Mouse (Mus musculus) left cerebral cortex, adult 2 months (tissue): Measurements from ENCODE around the gene Adamts7. TPM values are rescaled to one million over a fixed set of nuclear protein-coding genes. Genes with fewer than 3 reads are reported as not detected.

ENCODE experiments used
- DNase-seq, 2 experiments: peaks; one replicate each; pipeline ENCODE4 v3.0.0; 2021 to 2022; ENCODE audit warnings: low spot score in 2 of 2, mixed read lengths in 1 of 2; ENCODE audit errors: extremely low spot score in 1 of 2
- H3K27ac ChIP-seq: fragments of 200-600 bp; 2 replicates; pipeline ENCODE4 v1.8.1; 2022
- H3K4me3 ChIP-seq: fragments of 200-600 bp; 2 replicates; pipeline ENCODE4 v1.8.1; 2022
- CTCF ChIP-seq: fragments of 200-600 bp; IDR thresholded peaks from 2 replicates; pipeline ENCODE4 v1.8.1; 2022; ENCODE audit warnings: antibody characterized with exemption, mild to moderate bottlenecking, moderate library complexity
- intact Hi-C: fragments of 180-260 bp; cut with DNase I; formaldehyde crosslinking; loops from one replicate; pipeline ENCODE4 v1.15.1; 2025
- total RNA-seq, 2 experiments: library from RNA; stranded (reverse); gene quantifications; 2 replicates each; pipeline ENCODE4 v1.2.3; 2021

The Adamts7 gene
- total RNA-seq, 2 experiments from 2014 or later, result 0.29 to 0.63 TPM

DNA sequence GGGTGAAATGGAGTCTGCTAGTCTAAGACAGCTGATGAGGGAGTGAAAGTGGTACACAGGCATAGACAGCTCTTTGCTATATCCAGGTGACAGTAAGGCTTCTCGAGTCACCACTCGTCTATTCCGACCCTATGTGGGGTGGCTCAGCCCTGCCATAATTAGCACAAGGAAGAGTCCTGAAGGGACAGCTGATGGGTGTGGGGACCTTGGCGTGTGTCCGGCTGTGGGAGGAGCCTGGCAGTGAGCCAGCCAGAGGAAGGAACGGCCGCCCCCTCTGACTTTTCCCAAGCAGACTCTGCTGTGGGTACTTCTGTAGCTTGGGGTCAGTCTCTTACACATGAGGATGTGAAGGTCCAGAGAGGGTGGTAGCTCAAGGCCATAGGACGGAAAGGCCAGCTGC, 21.2 kb downstream of the Adamts7 start:
- intact Hi-C loops, result no loop called here
- no peak for TF ChIP-seq CTCF
- no peak for DNase-seq
- no peak overlapping the region for H3K4me3 ChIP-seq
- no peak overlapping the region for H3K27ac ChIP-seq

DNA sequence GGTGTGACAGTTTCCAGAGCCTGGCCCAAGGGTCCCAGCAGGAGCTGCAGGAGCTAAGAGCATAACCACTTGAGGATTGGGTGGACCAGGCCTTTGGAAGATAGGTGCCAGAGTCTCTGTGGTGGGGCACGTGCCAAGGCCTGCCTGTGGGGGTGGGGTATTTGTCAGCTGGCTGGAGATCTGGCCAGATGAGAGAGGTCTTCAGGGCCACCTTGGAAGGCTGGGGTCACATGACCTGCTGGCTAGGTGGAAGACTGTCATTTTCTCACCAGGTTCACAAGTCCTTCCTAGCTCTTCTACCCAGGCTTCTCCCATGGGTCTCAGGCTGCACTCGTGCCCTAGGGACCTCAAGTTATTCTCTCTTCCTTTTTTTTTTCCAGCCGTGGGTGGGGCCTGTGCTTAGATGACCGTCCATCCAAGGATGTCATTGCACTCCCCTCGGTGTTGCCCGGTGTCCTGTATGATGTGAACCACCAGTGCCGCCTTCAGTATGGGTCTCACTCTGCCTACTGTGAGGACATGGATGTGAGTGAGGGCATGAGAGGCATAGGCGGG, 22.6 kb downstream of the Adamts7 start:
- H3K27ac ChIP-seq, result no peak overlapping the region
- no peak for TF ChIP-seq CTCF
- no peak overlapping the region for H3K4me3 ChIP-seq
- intact Hi-C loops, result no loop called here
- no peak for DNase-seq

DNA sequence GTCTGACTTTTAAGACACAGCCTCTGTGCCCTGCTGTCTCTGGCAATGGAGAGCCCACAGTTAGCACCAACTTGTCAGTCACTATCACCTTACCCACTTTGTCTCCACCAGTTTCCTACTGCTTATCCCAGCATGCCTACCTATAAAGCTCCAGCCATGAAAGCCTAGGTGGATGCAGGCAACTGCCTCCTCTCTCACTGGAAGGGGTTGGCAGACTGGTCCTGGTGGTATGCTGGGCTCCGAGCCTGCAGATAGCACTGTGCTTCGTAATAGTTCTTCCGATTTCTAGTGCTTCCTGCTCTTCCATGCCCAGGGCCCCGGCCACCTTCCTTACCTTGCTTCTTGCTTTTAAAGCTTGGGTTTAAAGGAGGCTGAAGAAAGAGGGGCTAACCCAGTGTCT, 26.0 kb downstream of the Adamts7 start:
- Histone ChIP-seq H3K27ac (no peak overlapping the region), H3K4me3 (no peak overlapping the region)
- no peak for TF ChIP-seq CTCF
- intact Hi-C loops, result no loop called here
- DNase-seq, result no peak

DNA sequence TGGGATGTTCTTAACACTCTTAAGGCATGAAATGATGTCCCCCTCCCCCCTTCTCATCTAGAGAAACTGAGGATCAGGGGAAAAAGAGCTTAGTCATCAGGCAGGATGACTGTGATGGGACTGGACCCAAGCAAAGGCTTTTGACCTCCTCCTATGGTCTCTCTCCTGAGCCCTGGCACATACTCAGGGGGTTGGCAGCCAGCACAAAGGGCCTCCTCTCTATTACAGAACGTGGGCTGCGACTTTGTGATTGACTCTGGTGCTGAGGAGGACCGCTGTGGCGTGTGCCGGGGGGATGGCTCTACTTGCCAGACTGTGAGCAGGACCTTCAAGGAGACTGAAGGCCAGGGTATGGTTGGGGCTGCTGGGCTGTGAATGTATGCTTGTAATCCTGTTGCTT, 26.5 kb downstream of the Adamts7 start:
- no peak for TF ChIP-seq CTCF
- intact Hi-C loops, result no loop called here
- no peak overlapping the region for H3K4me3 ChIP-seq
- DNase-seq, result no peak
- H3K27ac ChIP-seq, result no peak overlapping the region

DNA sequence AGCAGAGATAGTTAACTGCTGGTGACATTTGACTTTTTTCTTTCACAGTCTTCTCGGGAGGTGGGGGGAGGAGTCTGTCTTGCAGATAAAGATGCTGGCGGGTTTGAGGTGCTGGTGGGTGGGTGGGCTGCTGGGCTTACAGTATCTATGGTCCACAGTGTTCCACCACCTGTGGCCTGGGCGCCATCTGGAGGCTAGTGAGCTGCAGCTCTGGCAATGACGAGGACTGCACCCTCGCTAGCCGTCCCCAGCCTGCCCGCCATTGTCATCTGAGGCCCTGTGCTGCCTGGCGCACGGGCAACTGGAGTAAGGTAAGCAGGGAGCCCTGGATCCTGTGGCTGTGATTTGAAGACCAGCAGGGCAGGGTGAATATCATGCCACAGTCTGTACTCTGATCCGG, 32.1 kb downstream of the Adamts7 start:
- no peak for DNase-seq
- intact Hi-C loops, result no loop called here
- Histone ChIP-seq H3K27ac (no peak overlapping the region), H3K4me3 (no peak overlapping the region)
- TF ChIP-seq CTCF, result no peak

DNA sequence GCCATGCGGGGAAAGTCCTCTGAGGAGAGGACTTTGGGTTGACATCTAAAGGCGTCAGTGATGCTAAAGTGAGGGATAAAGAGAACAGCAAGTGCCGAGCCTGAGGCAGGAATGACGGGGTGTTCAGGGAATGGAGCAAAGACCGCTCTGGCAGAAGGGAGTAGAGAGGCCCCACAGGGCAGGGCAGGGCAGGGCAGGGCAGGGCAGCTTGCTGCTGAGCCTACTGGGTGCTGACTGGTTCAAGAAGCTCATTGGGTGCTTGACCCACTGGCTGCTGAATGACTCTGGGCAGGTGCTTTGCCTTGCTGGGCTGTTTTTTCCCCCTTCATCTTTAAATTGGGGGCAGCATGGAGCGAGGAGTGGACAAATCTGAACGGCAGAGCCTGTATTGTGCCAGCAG, 33.4 kb downstream of the Adamts7 start:
- intact Hi-C loops, result no loop called here
- no peak for DNase-seq
- no peak overlapping the region for H3K27ac ChIP-seq
- no peak overlapping the region for H3K4me3 ChIP-seq
- no peak for TF ChIP-seq CTCF

DNA sequence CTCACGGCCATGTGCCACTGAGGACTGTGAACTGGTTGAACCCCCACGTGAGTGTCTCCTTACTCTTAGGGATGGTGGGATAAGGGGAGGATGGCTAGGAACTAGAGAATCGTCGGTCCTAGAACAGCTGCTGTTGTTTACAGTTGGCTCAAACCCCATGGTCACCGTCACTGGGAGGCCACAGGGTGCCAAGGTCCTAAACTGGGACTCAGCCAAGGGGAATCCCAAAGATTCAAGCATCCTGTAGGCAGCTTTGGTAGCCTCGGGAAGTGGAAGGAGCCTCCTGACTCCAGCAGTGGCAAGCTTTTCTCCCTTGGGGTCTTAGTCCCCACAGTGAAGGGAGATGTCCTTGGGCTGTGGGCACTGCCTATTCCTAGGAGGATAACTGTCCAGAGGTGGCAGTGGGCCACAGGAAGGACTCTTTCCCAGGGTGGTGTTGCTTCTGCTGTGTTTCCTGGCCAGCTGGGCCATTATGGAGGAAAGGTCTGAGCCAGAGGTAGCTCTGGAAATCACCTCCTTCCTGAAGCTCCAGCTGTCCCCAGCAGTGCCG, 34.3 kb downstream of the Adamts7 start:
- no peak for TF ChIP-seq CTCF
- Histone ChIP-seq H3K27ac (no peak overlapping the region), H3K4me3 (no peak overlapping the region)
- no peak for DNase-seq
- intact Hi-C loops, result no loop called here

DNA sequence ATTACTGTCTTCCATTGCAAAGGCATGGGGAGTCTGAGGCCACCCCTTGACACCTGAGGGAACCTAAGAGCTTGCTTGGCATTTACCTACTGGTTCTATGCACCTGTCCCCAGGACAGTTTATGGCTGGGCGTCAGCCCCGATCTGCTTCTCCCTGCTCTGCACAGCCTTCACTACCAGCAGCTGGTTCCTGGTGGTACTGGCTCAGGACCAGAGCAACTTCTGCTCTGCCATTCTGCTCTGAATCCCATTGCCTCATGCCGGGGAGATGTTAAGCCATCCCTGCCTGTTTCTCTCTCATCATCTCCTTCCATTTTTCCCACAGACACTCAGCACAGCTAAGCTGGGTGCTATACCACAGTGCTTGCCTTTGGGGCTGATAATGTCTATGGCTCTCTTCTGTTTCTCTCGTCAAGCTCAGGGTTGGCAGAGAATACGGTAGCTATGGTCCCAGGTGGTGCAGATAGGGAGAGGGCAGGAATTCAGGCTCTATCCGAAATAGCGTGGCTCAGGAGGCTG, 35.1 kb downstream of the Adamts7 start:
- Histone ChIP-seq H3K27ac (no peak overlapping the region), H3K4me3 (no peak overlapping the region)
- intact Hi-C loops, result no loop called here
- no peak for DNase-seq
- TF ChIP-seq CTCF, result no peak

DNA sequence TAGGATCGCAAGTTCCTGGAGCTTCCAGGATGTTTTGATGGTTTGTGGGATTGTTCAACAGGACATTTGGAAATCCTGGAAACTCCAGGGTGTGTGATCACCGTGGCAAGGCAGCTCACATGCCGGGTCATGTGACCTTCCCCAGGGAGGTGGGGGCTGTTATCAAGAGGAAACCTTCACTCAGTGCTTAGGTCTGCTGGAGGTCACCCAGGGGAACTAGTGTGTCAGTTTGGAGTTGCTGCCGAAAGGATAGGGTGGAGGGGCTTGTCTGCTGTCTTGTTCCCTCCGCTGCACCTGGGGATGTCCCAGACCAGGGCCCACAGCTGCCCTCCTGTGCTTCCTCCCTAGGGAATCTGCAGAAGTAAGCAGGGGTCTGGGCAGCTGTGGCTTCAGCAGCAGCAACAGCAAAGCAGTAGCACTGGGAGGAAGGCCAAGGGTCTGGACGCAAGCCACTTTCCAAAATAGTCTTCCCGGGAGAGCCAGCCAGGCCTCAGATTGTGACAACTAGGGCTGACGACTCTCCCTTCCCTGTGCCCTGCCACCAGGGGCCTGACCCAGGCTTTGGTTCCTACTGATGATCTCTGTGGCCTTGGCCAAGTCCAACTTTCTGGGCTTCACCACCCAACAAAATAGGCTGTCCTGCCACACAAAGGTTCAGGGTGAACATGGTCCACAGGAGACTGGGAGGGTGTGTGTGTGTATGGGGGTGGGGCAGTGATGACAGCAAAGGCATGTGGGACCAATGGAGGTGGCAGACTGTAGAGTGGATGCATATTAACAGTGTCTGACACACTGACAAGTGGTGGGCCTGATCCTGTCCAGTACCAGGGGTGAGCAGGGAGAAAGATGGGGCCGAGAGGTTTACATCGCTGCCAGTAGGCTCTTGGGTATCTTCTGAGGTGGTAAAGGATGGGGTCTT, 35.9 kb downstream of the Adamts7 start:
- no peak for DNase-seq
- Histone ChIP-seq H3K27ac (no peak overlapping the region), H3K4me3 (no peak overlapping the region)
- no peak; the same call in 1 of the 2 replicates for TF ChIP-seq CTCF
- intact Hi-C loops, result no loop called here

DNA sequence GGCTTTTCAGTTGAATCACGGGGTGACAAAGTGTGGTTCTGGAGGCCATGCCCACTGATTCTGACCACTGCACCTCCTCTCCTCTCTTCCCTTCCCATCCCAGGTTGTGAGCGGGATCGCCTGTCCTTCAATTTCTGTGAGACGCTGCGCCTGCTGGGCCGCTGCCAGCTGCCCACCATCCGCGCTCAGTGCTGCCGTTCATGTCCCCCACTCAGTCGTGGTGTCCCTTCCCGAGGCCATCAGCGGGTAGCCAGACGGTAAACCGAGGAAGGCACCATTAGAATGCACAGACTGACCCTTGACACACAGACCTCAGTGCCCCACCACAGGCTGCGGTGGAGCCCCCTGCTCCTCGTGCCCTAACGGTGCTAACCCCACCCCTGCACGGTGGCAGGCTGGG, 36.7 kb downstream of the Adamts7 start:
- intact Hi-C loops, result loop anchor here (10.0 kb wide), 1 partner anchor 495 kb away; no protein-coding TSS in a partner anchor

DNA sequence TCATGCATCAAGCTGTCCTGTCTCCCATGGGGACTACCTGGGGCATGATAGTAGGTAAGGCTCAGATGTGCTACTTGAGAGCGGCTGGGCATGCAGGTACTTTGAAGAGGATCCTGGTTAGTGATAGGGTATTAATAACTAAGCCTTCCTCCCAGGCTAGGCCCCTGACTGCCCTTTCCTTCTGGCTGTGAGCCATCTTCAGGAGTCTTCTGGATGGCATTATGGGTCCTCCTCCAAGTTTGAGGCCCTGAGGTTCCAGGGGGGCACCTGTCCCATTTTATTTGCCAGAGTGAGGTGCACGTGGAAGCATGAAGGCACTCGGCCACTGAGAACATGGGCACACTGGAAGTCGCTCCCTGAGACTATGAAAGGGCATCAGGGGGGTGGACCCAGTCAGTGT, 37.6 kb downstream of the Adamts7 start:
- H3K4me3 ChIP-seq, result no peak overlapping the region
- no peak for TF ChIP-seq CTCF
- H3K27ac ChIP-seq, result no peak overlapping the region
- intact Hi-C loops, result loop anchor here (10.0 kb wide), 1 partner anchor 494 kb away; no protein-coding TSS in a partner anchor
- DNase-seq, result no peak

More for the DNA sequence above, 36.7 kb downstream of the Adamts7 start:
- no peak for DNase-seq
- TF ChIP-seq CTCF, result no peak
- H3K27ac ChIP-seq, result no peak overlapping the region
- no peak overlapping the region for H3K4me3 ChIP-seq

DNA sequence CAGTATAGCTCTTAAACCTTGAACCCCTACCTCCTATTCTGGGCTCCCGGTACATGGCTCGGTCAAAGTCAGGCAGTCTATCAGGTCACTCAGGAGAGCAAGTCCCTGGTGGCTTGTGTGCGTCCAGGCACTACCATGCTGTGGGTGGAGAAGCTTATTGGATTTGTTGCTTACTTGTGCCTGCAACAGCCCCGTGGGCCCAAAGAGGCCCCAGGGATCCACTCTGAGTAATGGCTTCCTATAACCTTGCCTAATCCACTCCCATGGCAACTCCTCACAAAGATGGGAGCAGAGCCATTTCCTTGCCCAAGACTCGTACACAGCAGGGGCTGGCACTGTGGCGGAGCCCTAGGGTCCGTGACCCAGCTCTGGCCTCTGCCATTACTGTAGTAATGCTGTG, 38.2 kb downstream of the Adamts7 start:
- Histone ChIP-seq H3K27ac (no peak overlapping the region), H3K4me3 (no peak overlapping the region)
- intact Hi-C loops, result loop anchor here (10.0 kb wide), 1 partner anchor 494 kb away; no protein-coding TSS in a partner anchor
- no peak for DNase-seq
- no peak for TF ChIP-seq CTCF
